Comparison of ENCODE assay signal across 20 mouse cellular contexts in the genomic region with DNA sequence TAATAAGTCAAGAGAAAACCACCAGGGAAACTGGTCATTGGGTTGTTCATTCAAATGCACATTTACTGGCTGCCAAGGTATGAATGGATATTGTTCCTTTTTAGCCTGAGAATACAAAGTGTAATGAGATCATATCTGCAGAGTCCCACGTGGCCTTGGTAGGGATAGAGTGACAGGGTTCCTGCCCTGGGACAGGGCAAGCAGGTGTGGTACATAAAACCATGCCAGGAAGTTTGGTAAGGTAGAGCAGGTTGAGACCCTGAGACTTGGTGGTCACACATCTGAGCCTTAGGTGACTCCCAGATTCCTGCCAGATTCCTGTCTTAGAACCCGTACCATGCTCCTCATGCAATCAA.
DNase-seq lines count a peak whose midpoint lies in the region; ATAC-seq and TF ChIP-seq lines count a peak whose summit lies in the region.
"Had no signal": no experiment of that assay in that cellular context is flagged by ENCODE, and none has a peak within 500 bp of the region (broad histone marks: within the 10 kb centered on the region; RNA-seq: fewer than 3 reads in every experiment).

No protein-coding gene starts in this region.

- peak; percentile 72; the same call in 1 of the 2 replicates for ATAC-seq in forebrain, embryonic 13.5 days
- no peak for ATAC-seq in forebrain, postnatal 0 days
- ATAC-seq in forebrain, embryonic 16.5 days, result peak; percentile 50
- ATAC-seq in hindbrain, postnatal 0 days, result peak; percentile 5; the same call in 1 of the 2 replicates
- ATAC-seq in midbrain, embryonic 15.5 days (replicated peaks), result peak; percentile 79
- ATAC-seq: intestine, embryonic 16.5 days had no signal

- H3K4me3 ChIP-seq in forebrain, embryonic 13.5 days, result no peak overlapping the region
- H3K4me3 ChIP-seq in forebrain, postnatal 0 days (ENCODE audit: low read depth, low read length), result no peak overlapping the region
- H3K4me3 ChIP-seq in forebrain, embryonic 16.5 days (replicated peaks; ENCODE audit: low read length), result no peak overlapping the region
- H3K4me3 ChIP-seq in hindbrain, postnatal 0 days (ENCODE audit: low read length), result no peak overlapping the region
- H3K4me3 ChIP-seq in midbrain, embryonic 15.5 days, result no peak overlapping the region
- H3K4me3 ChIP-seq: embryonic facial prominence, embryonic 10.5 days; layer of hippocampus, adult 2 months; limb, embryonic 10.5 days; liver, embryonic 15.5 days had no signal

- no peak overlapping the region for H3K27ac ChIP-seq in forebrain, embryonic 13.5 days
- H3K27ac ChIP-seq in forebrain, postnatal 0 days (ENCODE audit: low read depth, low read length), result no peak overlapping the region
- H3K27ac ChIP-seq in forebrain, embryonic 16.5 days (ENCODE audit: low read length), result no peak overlapping the region
- H3K27ac ChIP-seq in hindbrain, postnatal 0 days, result no peak overlapping the region
- H3K27ac ChIP-seq in midbrain, embryonic 15.5 days, result peak overlapping the region; percentile 48
- H3K27ac ChIP-seq: embryonic facial prominence, embryonic 10.5 days; layer of hippocampus, adult 2 months; limb, embryonic 10.5 days; liver, embryonic 15.5 days; macrophage had no signal

- 53% methylated on average over 2 of the region's 2 CpGs for WGBS in forebrain, embryonic 13.5 days
- WGBS in forebrain, postnatal 0 days, result 38% methylated on average over 2 of the region's 2 CpGs
- 47% methylated on average over 2 of the region's 2 CpGs for WGBS in forebrain, embryonic 16.5 days
- whole genome bisulfite sequencing in hindbrain, postnatal 0 days, result 67% methylated on average over 2 of the region's 2 CpGs
- WGBS in midbrain, embryonic 15.5 days, result 41% methylated on average over 2 of the region's 2 CpGs

- DNase-seq in forebrain, postnatal 0 days, result no peak
- no peak for DNase-seq in hindbrain, postnatal 0 days (ENCODE audit: low spot score)
- DNase-seq in thymus, postnatal 25 days, result no peak
- DNase-seq in right cerebral cortex, adult 18-20 months, result no peak
- DNase-seq in layer of hippocampus, adult 11-12 months (ENCODE audit: low spot score), result no peak
- DNase-seq: adrenal gland, postnatal 25 days; cerebellum, adult 9-11 months; gastrocnemius, postnatal 36 days; kidney, adult 9 months; kidney, postnatal 14 days; liver had no signal

- no peak overlapping the region for H3K9ac ChIP-seq in forebrain, embryonic 13.5 days
- no peak overlapping the region for H3K9ac ChIP-seq in forebrain, postnatal 0 days
- H3K9ac ChIP-seq in forebrain, embryonic 16.5 days (replicated peaks; ENCODE audit: low read depth, low read length), result no peak overlapping the region
- no peak overlapping the region for H3K9ac ChIP-seq in hindbrain, postnatal 0 days (replicated peaks; ENCODE audit: low read length)
- H3K9ac ChIP-seq in midbrain, embryonic 15.5 days, result no peak overlapping the region
- H3K9ac ChIP-seq: liver, embryonic 15.5 days had no signal

- no peak overlapping the region for H3K4me2 ChIP-seq in forebrain, embryonic 13.5 days
- no peak overlapping the region for H3K4me2 ChIP-seq in forebrain, postnatal 0 days (ENCODE audit: low read depth)
- no peak overlapping the region for H3K4me2 ChIP-seq in forebrain, embryonic 16.5 days (ENCODE audit: low read length)
- no peak overlapping the region for H3K4me2 ChIP-seq in hindbrain, postnatal 0 days (ENCODE audit: low read depth, low read length)
- H3K4me2 ChIP-seq in midbrain, embryonic 15.5 days, result no peak overlapping the region
- H3K4me2 ChIP-seq: liver, embryonic 15.5 days had no signal

- no peak for TF ChIP-seq CTCF in forebrain, postnatal 0 days (IDR thresholded peaks at IDR 0.05; ENCODE audit: low read depth)
- no peak for TF ChIP-seq CTCF in hindbrain, postnatal 0 days (IDR thresholded peaks at IDR 0.05; ENCODE audit: low read depth)

- H3K9me3 ChIP-seq in forebrain, embryonic 13.5 days (replicated peaks), result no peaks in the 10 kb centered on the region
- H3K9me3 ChIP-seq in forebrain, postnatal 0 days (ENCODE audit: low read length), result no peaks in the 10 kb centered on the region
- H3K9me3 ChIP-seq in forebrain, embryonic 16.5 days (ENCODE audit: control insufficient read depth, low read length), result no peaks in the 10 kb centered on the region
- no peaks in the 10 kb centered on the region for H3K9me3 ChIP-seq in hindbrain, postnatal 0 days (ENCODE audit: low read length)
- no peaks in the 10 kb centered on the region for H3K9me3 ChIP-seq in midbrain, embryonic 15.5 days
- H3K9me3 ChIP-seq: embryonic facial prominence, embryonic 10.5 days; limb, embryonic 10.5 days; liver, embryonic 15.5 days had no signal

- peaks cover 10% of the 10 kb centered on the region for H3K4me1 ChIP-seq in forebrain, embryonic 13.5 days
- H3K4me1 ChIP-seq in forebrain, postnatal 0 days (ENCODE audit: insufficient read depth), result no peaks in the 10 kb centered on the region
- peaks cover 2% of the 10 kb centered on the region; the same call in 1 of the 2 replicates for H3K4me1 ChIP-seq in forebrain, embryonic 16.5 days (replicated peaks; ENCODE audit: control insufficient read depth, insufficient read depth, low read length)
- no peaks in the 10 kb centered on the region for H3K4me1 ChIP-seq in hindbrain, postnatal 0 days (ENCODE audit: insufficient read depth, low read length)
- H3K4me1 ChIP-seq in midbrain, embryonic 15.5 days, result peaks cover 19% of the 10 kb centered on the region
- H3K4me1 ChIP-seq: embryonic facial prominence, embryonic 10.5 days; limb, embryonic 10.5 days; liver, embryonic 15.5 days had no signal

- no peaks in the 10 kb centered on the region for H3K27me3 ChIP-seq in forebrain, embryonic 13.5 days
- H3K27me3 ChIP-seq in forebrain, postnatal 0 days (ENCODE audit: insufficient read depth, low read length), result no peaks in the 10 kb centered on the region
- no peaks in the 10 kb centered on the region for H3K27me3 ChIP-seq in forebrain, embryonic 16.5 days (replicated peaks; ENCODE audit: control insufficient read depth, insufficient read depth, low read length)
- no peaks in the 10 kb centered on the region for H3K27me3 ChIP-seq in hindbrain, postnatal 0 days (ENCODE audit: insufficient read depth, low read length)
- H3K27me3 ChIP-seq in midbrain, embryonic 15.5 days (replicated peaks), result no peaks in the 10 kb centered on the region
- H3K27me3 ChIP-seq: liver, embryonic 15.5 days had no signal

- H3K36me3 ChIP-seq in forebrain, embryonic 13.5 days (ENCODE audit: poor library complexity, severe bottlenecking), result no peaks in the 10 kb centered on the region
- H3K36me3 ChIP-seq in forebrain, postnatal 0 days (ENCODE audit: insufficient read depth), result no peaks in the 10 kb centered on the region
- H3K36me3 ChIP-seq in forebrain, embryonic 16.5 days (ENCODE audit: control insufficient read depth, insufficient read depth), result no peaks in the 10 kb centered on the region
- H3K36me3 ChIP-seq in hindbrain, postnatal 0 days (ENCODE audit: insufficient read depth, low read length), result no peaks in the 10 kb centered on the region
- no peaks in the 10 kb centered on the region for H3K36me3 ChIP-seq in midbrain, embryonic 15.5 days (replicated peaks)
- H3K36me3 ChIP-seq: embryonic facial prominence, embryonic 10.5 days; limb, embryonic 10.5 days; liver, embryonic 15.5 days had no signal
